Mouse (Mus musculus): ENCODE data around the gene C1qtnf1.

- TF ChIP-seq CTCF (IDR thresholded peaks at IDR 0.05; ENCODE audit: insufficient read depth, low read length) (no peak), POLR2A (IDR thresholded peaks at IDR 0.05; ENCODE audit: borderline replicate concordance, extremely low read depth, low read depth, low read length) (no peak)
These were observed 34.0 kb upstream of the C1qtnf1 start for GRCm38 (mm10) chr11:118393991-118394390.

All from lung, adult 2 months (tissue).